Mouse (Mus musculus) heart, embryonic 12.5 days (tissue): ENCODE data around the gene Tspan9. TPM values are rescaled to one million over a fixed set of nuclear protein-coding genes. Genes with fewer than 3 reads are reported as not detected.

ENCODE experiments used
- ATAC-seq: fragments of 200-750 bp; cut with Nextera tagmentation; 2 replicates; pipeline ENCODE4 v1.8.0; 2017; ENCODE audit warnings: moderate TSS enrichment, moderate library complexity; ENCODE audit not compliant: insufficient number of reproducible peaks, low FRiP score
- H3K27ac ChIP-seq: fragments of 300-500 bp; sonication (generic); 2 replicates; pipeline ENCODE4 v1.5.1; 2016; ENCODE audit warnings: mild to moderate bottlenecking, moderate library complexity; ENCODE audit not compliant: poor library complexity, severe bottlenecking
- H3K27me3 ChIP-seq: fragments of 300-500 bp; sonication (generic); replicated peaks from 2 replicates; pipeline ENCODE4 v1.6.1; 2016; ENCODE audit warnings: mild to moderate bottlenecking, moderate library complexity
- H3K36me3 ChIP-seq: fragments of 300-500 bp; sonication (generic); 2 replicates; pipeline ENCODE4 v1.6.1; 2016; ENCODE audit warnings: mild to moderate bottlenecking, moderate library complexity
- H3K4me1 ChIP-seq: fragments of 300-500 bp; sonication (generic); replicated peaks from 2 replicates; pipeline ENCODE4 v1.6.1; 2016; ENCODE audit warnings: mild to moderate bottlenecking
- H3K4me2 ChIP-seq: fragments of 300-500 bp; sonication (generic); 2 replicates; pipeline ENCODE4 v1.6.1; 2016; ENCODE audit warnings: mild to moderate bottlenecking, moderate library complexity
- H3K4me3 ChIP-seq: fragments of 300-500 bp; sonication (generic); 2 replicates; pipeline ENCODE4 v1.5.1; 2016; ENCODE audit warnings: mild to moderate bottlenecking
- H3K9ac ChIP-seq: fragments of 300-500 bp; sonication (generic); 2 replicates; pipeline ENCODE4 v1.6.1; 2016; ENCODE audit warnings: mild to moderate bottlenecking, moderate library complexity
- H3K9me3 ChIP-seq: fragments of 300-500 bp; sonication (generic); replicated peaks from 2 replicates; pipeline ENCODE4 v1.6.1; 2016; ENCODE audit warnings: mild to moderate bottlenecking, moderate library complexity
- WGBS: fragments of 180-500 bp; shearing (Covaris S2); methylation state at CpG from one replicate; pipeline ENCODE4 v1.1.7; 2016; 5-methylcytosine and 5-hydroxymethylcytosine counted together
- polyA plus RNA-seq: library from polyadenylated mRNA; unstranded; fragments of >200 nt; fragmentation: Nextera tagmentation; extraction: Ambion mirVana; gene quantifications from 2 replicates; pipeline ENCODE4 v1.2.1, GENCODE M21; 2016

Gene Tspan9
- polyA plus RNA-seq, 1 experiment from 2014 or later: 172 TPM

DNA sequence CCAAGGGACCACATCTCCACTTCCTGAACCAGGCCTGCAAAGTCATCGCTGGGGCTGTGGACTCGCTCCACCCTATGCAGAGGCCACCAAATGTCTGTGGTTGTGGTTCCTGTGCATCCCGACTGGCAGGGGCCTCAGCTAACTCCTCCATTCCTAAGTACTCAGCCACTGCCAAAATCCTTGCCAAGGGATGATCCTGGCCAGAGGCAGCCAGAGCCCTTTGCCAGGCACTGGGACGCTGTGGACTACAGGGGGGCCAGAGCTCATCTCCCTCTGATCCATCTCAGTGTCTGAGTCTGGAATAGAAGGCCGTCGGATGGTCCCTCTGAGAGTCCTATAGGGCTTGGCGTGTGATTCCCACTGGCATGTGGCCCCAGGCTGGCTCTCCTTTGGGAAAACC, 193.5 kb downstream of the Tspan9 start:
- ATAC-seq: no peak
- WGBS: 88% methylated on average over 7 of the region's 7 CpGs
- Histone ChIP-seq H3K4me3 (no peak overlapping the region), H3K27ac (no peak overlapping the region), H3K4me2 (no peak overlapping the region), H3K36me3 (no peaks in the 10 kb centered on the region), H3K4me1 (no peaks in the 10 kb centered on the region), H3K27me3 (peaks cover 27% of the 10 kb centered on the region), H3K9me3 (no peaks in the 10 kb centered on the region), H3K9ac (no peak overlapping the region)

DNA sequence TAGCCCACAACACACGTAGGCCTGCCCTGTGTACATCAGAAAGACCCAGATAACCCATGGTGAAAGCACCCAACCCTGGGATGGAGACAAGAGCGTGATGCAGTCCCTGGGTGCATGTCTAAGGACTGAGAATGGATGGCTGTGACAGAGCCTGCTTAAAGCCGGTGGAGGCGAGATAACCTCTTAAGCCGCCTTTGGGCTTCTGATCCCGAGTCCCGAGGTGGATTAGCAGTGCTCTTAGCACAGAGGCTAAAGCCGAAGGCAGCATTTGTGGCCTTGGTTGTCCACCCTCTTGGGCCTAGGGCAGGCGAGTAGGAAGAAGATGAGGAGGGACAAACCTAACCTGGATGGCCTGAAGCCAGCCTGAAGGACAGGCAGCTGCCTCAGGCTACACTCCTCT, 194.7 kb downstream of the Tspan9 start:
- Histone ChIP-seq H3K4me1 (no peaks in the 10 kb centered on the region), H3K36me3 (no peaks in the 10 kb centered on the region), H3K27me3 (peaks cover 27% of the 10 kb centered on the region), H3K9ac (no peak overlapping the region), H3K27ac (no peak overlapping the region), H3K4me3 (no peak overlapping the region), H3K4me2 (no peak overlapping the region), H3K9me3 (no peaks in the 10 kb centered on the region)
- ATAC-seq: no peak
- 61% methylated on average over 9 of the region's 9 CpGs for WGBS

DNA sequence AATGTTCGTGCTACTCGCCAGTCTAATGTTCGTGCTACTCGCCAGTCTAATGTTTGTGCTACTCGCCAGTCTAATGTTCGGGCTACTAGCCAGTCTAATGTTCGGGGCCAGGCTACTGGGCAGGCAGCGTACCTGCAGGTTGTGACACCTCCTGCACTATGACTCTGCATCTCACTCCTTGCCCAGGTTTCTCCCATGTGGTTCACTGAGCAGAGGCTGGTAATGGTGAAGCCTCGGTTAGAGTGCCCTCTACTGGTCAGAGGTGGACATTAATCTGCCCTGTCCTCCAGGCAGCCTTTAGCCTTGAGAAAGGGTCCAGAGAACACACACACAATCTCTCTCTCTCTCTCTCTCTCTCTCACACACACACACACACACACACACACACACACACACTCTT, 197.7 kb downstream of the Tspan9 start:
- Histone ChIP-seq H3K27ac (no peak overlapping the region), H3K4me1 (no peaks in the 10 kb centered on the region), H3K36me3 (no peaks in the 10 kb centered on the region), H3K4me2 (no peak overlapping the region), H3K27me3 (peaks cover 13% of the 10 kb centered on the region; the same call in 1 of the 2 replicates), H3K9me3 (no peaks in the 10 kb centered on the region), H3K9ac (no peak overlapping the region), H3K4me3 (no peak overlapping the region)
- 50% methylated on average over 9 of the region's 9 CpGs for WGBS
- no peak for ATAC-seq

DNA sequence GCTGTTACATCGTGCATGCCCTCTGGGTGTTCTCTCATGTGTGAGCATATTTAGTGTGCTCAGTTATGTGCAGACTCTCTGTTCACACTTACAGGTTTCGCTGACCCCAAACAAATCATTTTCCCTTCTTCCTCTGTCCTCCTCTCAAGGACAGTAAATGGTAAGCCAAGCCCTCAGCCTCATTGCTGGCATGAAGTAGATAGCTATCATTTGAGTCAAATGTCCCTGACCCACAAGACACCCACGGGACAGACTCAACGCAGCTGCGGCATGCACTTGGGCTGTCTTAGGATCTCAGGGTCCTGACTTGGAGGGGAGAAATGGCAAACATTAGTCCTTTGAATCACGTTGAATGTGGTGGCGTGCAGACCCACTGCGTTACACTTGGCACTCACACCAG, 201.0 kb downstream of the Tspan9 start:
- H3K4me1 ChIP-seq: no peaks in the 10 kb centered on the region
- no peaks in the 10 kb centered on the region for H3K36me3 ChIP-seq
- H3K27ac ChIP-seq: no peak overlapping the region
- H3K4me3 ChIP-seq: no peak overlapping the region
- H3K9ac ChIP-seq: no peak overlapping the region
- no peaks in the 10 kb centered on the region for H3K9me3 ChIP-seq
- WGBS: 87% methylated on average over 8 of the region's 8 CpGs
- ATAC-seq: no peak
- peaks cover 12% of the 10 kb centered on the region; the same call in 1 of the 2 replicates for H3K27me3 ChIP-seq
- no peak overlapping the region for H3K4me2 ChIP-seq

DNA sequence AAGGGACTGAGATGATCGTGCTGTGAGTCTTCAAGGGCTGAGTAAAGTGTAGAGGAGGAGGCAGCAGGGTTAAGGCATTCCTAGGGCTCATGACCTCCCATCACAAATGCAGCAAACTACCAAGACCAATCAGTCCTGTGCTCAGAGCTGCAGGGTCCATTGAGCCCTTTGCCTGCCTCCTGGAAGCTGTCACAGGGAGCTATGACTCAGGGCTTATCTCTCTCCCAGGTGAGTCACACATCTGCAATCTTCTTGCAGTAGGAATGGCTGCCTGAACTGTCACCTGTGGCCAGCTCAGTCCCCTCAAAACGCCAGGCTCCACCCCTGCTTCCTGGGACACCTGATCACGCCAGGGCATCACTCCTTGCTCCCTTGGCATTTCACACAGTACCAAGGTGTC, 208.3 kb downstream of the Tspan9 start:
- H3K4me2 ChIP-seq: no peak overlapping the region
- H3K4me3 ChIP-seq: no peak overlapping the region
- 73% methylated on average over 3 of the region's 3 CpGs for WGBS
- H3K27me3 ChIP-seq: peaks cover 6% of the 10 kb centered on the region; the same call in 1 of the 2 replicates
- no peak for ATAC-seq
- peaks cover 6% of the 10 kb centered on the region for H3K9me3 ChIP-seq
- no peaks in the 10 kb centered on the region for H3K36me3 ChIP-seq
- peaks cover 16% of the 10 kb centered on the region for H3K4me1 ChIP-seq
- no peak overlapping the region for H3K9ac ChIP-seq
- no peak overlapping the region for H3K27ac ChIP-seq

DNA sequence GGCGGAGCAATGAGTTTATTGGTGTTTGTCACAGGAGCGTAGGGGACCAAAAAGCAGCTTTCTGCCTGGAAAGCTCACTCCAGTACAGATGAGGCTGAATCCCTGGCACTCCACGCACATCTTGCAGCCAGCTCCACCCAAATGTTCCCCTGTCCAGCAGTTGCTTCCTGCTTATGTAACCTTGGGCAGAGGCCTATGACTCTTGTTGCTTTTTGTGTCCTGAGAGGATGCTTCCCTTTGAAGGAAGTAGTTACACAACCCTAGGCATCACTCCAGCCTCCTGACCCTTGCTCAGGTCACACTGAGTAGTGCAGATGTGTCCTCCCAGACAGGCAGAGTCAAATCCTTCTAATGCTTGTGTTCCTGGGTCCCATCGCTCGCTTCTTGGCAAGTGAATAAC, 209.6 kb downstream of the Tspan9 start:
- H3K4me3 ChIP-seq: no peak overlapping the region
- H3K27ac ChIP-seq: no peak overlapping the region
- H3K36me3 ChIP-seq: no peaks in the 10 kb centered on the region
- H3K4me2 ChIP-seq: no peak overlapping the region
- ATAC-seq: no peak
- peaks cover 6% of the 10 kb centered on the region for H3K9me3 ChIP-seq
- peaks cover 3% of the 10 kb centered on the region; the same call in 1 of the 2 replicates for H3K27me3 ChIP-seq
- H3K9ac ChIP-seq: no peak overlapping the region
- peaks cover 25% of the 10 kb centered on the region for H3K4me1 ChIP-seq
- 91% methylated on average over 5 of the region's 5 CpGs for WGBS

DNA sequence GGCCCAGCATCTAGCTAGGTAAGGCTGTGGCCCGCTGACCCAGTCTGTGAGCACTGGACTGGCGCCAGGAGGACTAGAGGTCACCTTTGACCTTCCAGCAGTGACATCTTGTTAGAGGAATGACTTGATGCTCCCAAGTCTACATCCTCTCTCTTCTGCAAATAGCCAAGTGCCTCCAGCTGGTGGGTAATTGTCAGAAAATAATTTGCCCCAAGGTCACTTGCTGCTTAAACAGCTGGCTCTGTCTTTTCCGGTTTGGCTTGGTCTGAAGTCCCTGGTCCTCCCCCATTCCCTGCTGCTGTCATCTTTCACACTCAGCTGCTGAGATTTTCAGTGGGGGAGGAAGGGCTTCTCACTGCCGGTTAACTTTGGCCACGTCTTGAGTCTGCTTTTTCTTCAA, 210.7 kb downstream of the Tspan9 start:
- 39% methylated on average over 5 of the region's 5 CpGs for WGBS
- ATAC-seq: no peak

DNA sequence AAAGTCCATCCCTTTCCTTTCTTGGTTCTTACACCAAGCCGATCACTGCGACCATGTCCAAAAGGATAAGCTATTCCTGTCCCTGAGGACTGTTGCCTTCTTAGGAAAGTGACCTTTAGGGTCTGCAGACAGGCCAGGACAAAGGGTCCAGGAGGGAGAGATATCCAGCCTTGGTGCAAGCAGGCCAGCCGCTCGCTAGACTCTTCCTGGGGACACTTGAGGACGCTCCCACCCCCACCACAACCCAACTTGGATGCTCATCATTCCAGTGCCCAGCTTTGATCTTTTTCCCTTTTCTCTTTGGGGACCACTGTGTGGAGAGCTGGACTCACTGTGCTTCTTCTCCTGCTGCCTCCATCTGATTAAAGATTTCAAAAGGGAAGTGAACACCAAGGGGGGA, 214.7 kb downstream of the Tspan9 start:
- H3K4me3 ChIP-seq: no peak overlapping the region
- H3K27ac ChIP-seq: no peak overlapping the region
- peaks cover 2% of the 10 kb centered on the region; the same call in 1 of the 2 replicates for H3K9me3 ChIP-seq
- H3K4me1 ChIP-seq: peaks cover 46% of the 10 kb centered on the region
- H3K9ac ChIP-seq: no peak overlapping the region
- no peak overlapping the region for H3K4me2 ChIP-seq
- WGBS: 42% methylated on average over 5 of the region's 5 CpGs
- H3K36me3 ChIP-seq: no peaks in the 10 kb centered on the region
- no peak for ATAC-seq
- H3K27me3 ChIP-seq: peaks cover under 1% of the 10 kb centered on the region; the same call in 1 of the 2 replicates

More for the DNA sequence above, 210.7 kb downstream of the Tspan9 start:
- H3K27ac ChIP-seq: no peak overlapping the region
- H3K9me3 ChIP-seq: peaks cover 6% of the 10 kb centered on the region
- H3K36me3 ChIP-seq: no peaks in the 10 kb centered on the region
- no peak overlapping the region for H3K9ac ChIP-seq
- no peaks in the 10 kb centered on the region for H3K27me3 ChIP-seq
- H3K4me1 ChIP-seq: peaks cover 35% of the 10 kb centered on the region
- no peak overlapping the region for H3K4me3 ChIP-seq
- no peak overlapping the region for H3K4me2 ChIP-seq

DNA sequence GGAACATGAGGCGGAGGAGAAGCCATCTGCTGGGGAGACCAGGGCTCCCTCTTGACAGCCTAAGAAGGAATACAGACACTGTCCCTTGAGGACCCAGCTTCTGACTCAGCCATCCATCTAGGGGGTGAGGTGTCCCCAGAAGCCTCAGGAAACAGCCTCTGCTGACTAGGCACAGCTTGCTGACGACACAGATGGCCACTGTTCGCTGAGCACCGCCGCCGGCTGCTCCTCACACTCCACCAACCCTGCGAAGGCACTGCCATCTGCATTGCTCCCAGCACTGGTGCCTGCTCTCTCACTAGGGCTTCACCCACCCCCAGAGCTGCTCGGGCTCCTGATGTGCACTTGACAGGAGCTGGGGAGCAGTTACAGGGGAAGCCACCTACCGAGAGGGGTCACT, 217.5 kb downstream of the Tspan9 start:
- no peak overlapping the region for H3K4me2 ChIP-seq
- 62% methylated on average over 9 of the region's 9 CpGs for WGBS
- no peak overlapping the region for H3K27ac ChIP-seq
- ATAC-seq: no peak
- H3K4me1 ChIP-seq: peaks cover 32% of the 10 kb centered on the region
- H3K9ac ChIP-seq: no peak overlapping the region
- H3K36me3 ChIP-seq: no peaks in the 10 kb centered on the region
- H3K27me3 ChIP-seq: peaks cover 24% of the 10 kb centered on the region
- H3K4me3 ChIP-seq: no peak overlapping the region
- H3K9me3 ChIP-seq: no peaks in the 10 kb centered on the region

DNA sequence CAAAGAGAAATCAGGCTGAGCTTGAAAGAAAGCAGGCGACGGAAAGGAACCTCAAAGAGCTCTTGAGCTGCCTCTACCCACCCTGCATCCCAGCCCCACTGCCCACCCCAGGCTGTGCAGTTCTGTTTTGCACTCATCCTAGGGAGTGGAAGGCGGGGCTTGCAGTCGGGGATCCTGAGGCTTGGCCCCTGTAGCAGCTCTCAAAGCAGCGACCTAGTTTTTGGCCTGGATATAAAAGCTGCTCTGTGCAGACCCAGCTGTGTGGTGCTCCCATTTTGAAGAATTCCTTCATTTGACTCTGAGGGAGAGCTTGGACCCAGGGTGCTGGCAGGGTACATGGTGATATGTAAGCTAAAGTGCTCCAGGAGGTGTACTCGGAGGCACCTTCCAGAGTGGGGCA, 218.6 kb downstream of the Tspan9 start:
- no peaks in the 10 kb centered on the region for H3K36me3 ChIP-seq
- no peak for ATAC-seq
- H3K4me1 ChIP-seq: peaks cover 32% of the 10 kb centered on the region
- no peak overlapping the region for H3K27ac ChIP-seq
- H3K27me3 ChIP-seq: peaks cover 24% of the 10 kb centered on the region
- H3K4me3 ChIP-seq: no peak overlapping the region
- no peak overlapping the region for H3K4me2 ChIP-seq
- H3K9me3 ChIP-seq: no peaks in the 10 kb centered on the region
- WGBS: 72% methylated on average over 6 of the region's 6 CpGs
- no peak overlapping the region for H3K9ac ChIP-seq

DNA sequence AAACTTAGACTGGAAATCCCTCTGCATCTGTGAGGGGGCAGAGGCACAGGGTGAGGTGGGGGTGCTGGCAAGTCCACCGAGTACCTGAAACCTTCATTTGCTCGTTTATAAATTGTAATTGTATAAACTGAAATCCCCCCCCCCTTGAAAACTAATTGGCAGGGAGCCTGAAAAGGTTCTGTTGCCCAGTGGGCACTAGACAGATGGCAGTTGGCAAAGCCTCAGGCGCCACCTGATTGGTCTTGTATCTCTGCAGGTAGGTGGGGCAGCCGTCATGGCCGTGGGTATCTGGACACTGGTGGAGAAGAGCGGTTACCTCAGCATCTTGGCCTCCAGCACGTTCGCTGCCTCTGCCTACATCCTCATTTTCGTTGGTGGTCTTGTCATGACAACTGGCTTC, 220.1 kb downstream of the Tspan9 start:
- Histone ChIP-seq H3K36me3 (no peaks in the 10 kb centered on the region), H3K4me3 (no peak overlapping the region), H3K9me3 (no peaks in the 10 kb centered on the region), H3K27me3 (peaks cover 24% of the 10 kb centered on the region), H3K4me1 (peaks cover 18% of the 10 kb centered on the region), H3K27ac (no peak overlapping the region), H3K4me2 (no peak overlapping the region), H3K9ac (no peak overlapping the region)
- ATAC-seq: no peak
- WGBS: 84% methylated on average over 9 of the region's 9 CpGs

DNA sequence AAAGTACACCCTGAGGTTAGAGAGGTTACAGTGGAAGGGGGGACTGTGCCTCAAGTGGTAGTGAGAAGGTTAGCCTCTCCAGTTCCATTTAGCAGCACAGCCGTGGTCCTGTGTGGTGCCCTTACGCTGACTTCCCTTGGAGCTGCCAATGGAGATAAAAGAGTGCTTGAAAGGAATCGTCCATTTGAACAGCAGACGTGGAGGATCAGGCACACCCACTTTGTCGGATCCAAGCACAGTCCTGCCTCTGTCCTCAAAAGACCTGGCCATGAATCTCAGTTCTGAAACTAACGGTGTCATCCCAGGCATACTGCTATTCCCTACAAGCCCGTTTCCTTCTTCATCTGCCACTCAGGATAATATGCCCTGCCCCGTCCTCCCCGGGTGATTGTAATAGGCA, 221.4 kb downstream of the Tspan9 start:
- H3K27ac ChIP-seq: no peak overlapping the region
- H3K4me3 ChIP-seq: no peak overlapping the region
- peaks cover 6% of the 10 kb centered on the region; the same call in 1 of the 2 replicates for H3K4me1 ChIP-seq
- no peak overlapping the region for H3K9ac ChIP-seq
- no peaks in the 10 kb centered on the region for H3K36me3 ChIP-seq
- H3K9me3 ChIP-seq: no peaks in the 10 kb centered on the region
- WGBS: 43% methylated on average over 9 of the region's 9 CpGs
- peaks cover 24% of the 10 kb centered on the region for H3K27me3 ChIP-seq
- no peak for ATAC-seq
- no peak overlapping the region for H3K4me2 ChIP-seq
